Mouse (Mus musculus): ENCODE data around the gene Cxcl9. TPM values are rescaled to one million over a fixed set of nuclear protein-coding genes. Genes with fewer than 3 reads are reported as not detected.
A peak's percentile ranks its signal among the peaks of the same experiment; 100 is the strongest.

Gene Cxcl9
- polyA plus RNA-seq, 1 experiment from 2014 or later: not detected

- no peaks in the 10 kb centered on the region for H3K4me1 ChIP-seq (ENCODE audit: control insufficient read depth, insufficient read depth, low read depth, low read length)
- WGBS: 88% methylated on average over 7 of the region's 7 CpGs
- H3K27ac ChIP-seq (ENCODE audit: low read depth, low read length): no peak overlapping the region
- no peak overlapping the region for H3K4me3 ChIP-seq (ENCODE audit: low read length)
- no peaks in the 10 kb centered on the region for H3K9me3 ChIP-seq (ENCODE audit: control insufficient read depth, low read length)
- ATAC-seq: no peak
- no peak overlapping the region for H3K4me2 ChIP-seq (ENCODE audit: low read length)
- peaks cover 3% of the 10 kb centered on the region; the same call in 1 of the 2 replicates for H3K27me3 ChIP-seq (replicated peaks; ENCODE audit: control insufficient read depth, insufficient read depth, low read length)
- H3K9ac ChIP-seq (ENCODE audit: low read depth, low read length): no peak overlapping the region
- H3K36me3 ChIP-seq (ENCODE audit: control insufficient read depth, insufficient read depth, low read length): no peaks in the 10 kb centered on the region
Observed at GRCm38 (mm10) chr5:92349731-92350130, 21.9 kb upstream of the Cxcl9 start.

- Histone ChIP-seq H3K4me3 (ENCODE audit: low read length) (peak within 1 kb of the TSS; percentile 36), H3K9ac (ENCODE audit: low read depth, low read length) (peak within 1 kb of the TSS; percentile 38; the same call in 1 of the 2 replicates), H3K36me3 (ENCODE audit: control insufficient read depth, insufficient read depth, low read length) (no peaks in the 10 kb centered on the region), H3K4me1 (ENCODE audit: control insufficient read depth, insufficient read depth, low read depth, low read length) (no peaks in the 10 kb centered on the region), H3K27ac (ENCODE audit: low read depth, low read length) (no peak within 1 kb of the TSS), H3K27me3 (replicated peaks; ENCODE audit: control insufficient read depth, insufficient read depth, low read length) (peaks cover 3% of the 10 kb centered on the region; the same call in 1 of the 2 replicates), H3K4me2 (ENCODE audit: low read length) (peak within 1 kb of the TSS; percentile 74), H3K9me3 (ENCODE audit: control insufficient read depth, low read length) (no peaks in the 10 kb centered on the region)
- peak; percentile 76 for ATAC-seq
- WGBS: 17% methylated on average over 14 of the region's 14 CpGs
Observed at GRCm38 (mm10) chr5:92348794-92349413, 21.0 kb upstream of the Cxcl9 start, which contains the start of gene Cxcl10. TSS of gene Cxcl10 (minus strand) at chr5:92348889.

- 83% methylated on average over 8 of the region's 8 CpGs for WGBS
- ATAC-seq: no peak
Observed at GRCm38 (mm10) chr5:92345006-92345405, 17.1 kb upstream of the Cxcl9 start.

GRCm38 (mm10) chr5:92340606-92341005, 12.7 kb upstream of the Cxcl9 start:
- H3K27me3 ChIP-seq (replicated peaks; ENCODE audit: control insufficient read depth, insufficient read depth, low read length): no peaks in the 10 kb centered on the region

More at GRCm38 (mm10) chr5:92345006-92345405, 17.1 kb upstream of the Cxcl9 start:
- Histone ChIP-seq H3K9ac (ENCODE audit: low read depth, low read length) (no peak overlapping the region), H3K4me3 (ENCODE audit: low read length) (no peak overlapping the region), H3K4me1 (ENCODE audit: control insufficient read depth, insufficient read depth, low read depth, low read length) (no peaks in the 10 kb centered on the region), H3K4me2 (ENCODE audit: low read length) (no peak overlapping the region), H3K27ac (ENCODE audit: low read depth, low read length) (no peak overlapping the region), H3K27me3 (replicated peaks; ENCODE audit: control insufficient read depth, insufficient read depth, low read length) (peaks cover 3% of the 10 kb centered on the region; the same call in 1 of the 2 replicates), H3K36me3 (ENCODE audit: control insufficient read depth, insufficient read depth, low read length) (no peaks in the 10 kb centered on the region), H3K9me3 (ENCODE audit: control insufficient read depth, low read length) (no peaks in the 10 kb centered on the region)

GRCm38 (mm10) chr5:92336743-92337142, 8.9 kb upstream of the Cxcl9 start:
- no peaks in the 10 kb centered on the region for H3K4me1 ChIP-seq (ENCODE audit: control insufficient read depth, insufficient read depth, low read depth, low read length)
- no peak overlapping the region for H3K4me2 ChIP-seq (ENCODE audit: low read length)
- H3K36me3 ChIP-seq (ENCODE audit: control insufficient read depth, insufficient read depth, low read length): no peaks in the 10 kb centered on the region
- no peak for ATAC-seq
- H3K27me3 ChIP-seq (replicated peaks; ENCODE audit: control insufficient read depth, insufficient read depth, low read length): no peaks in the 10 kb centered on the region
- H3K9ac ChIP-seq (ENCODE audit: low read depth, low read length): no peak overlapping the region
- H3K27ac ChIP-seq (ENCODE audit: low read depth, low read length): no peak overlapping the region
- WGBS: 86% methylated on average over 3 of the region's 3 CpGs
- no peak overlapping the region for H3K4me3 ChIP-seq (ENCODE audit: low read length)
- H3K9me3 ChIP-seq (ENCODE audit: control insufficient read depth, low read length): no peaks in the 10 kb centered on the region

More at GRCm38 (mm10) chr5:92340606-92341005, 12.7 kb upstream of the Cxcl9 start:
- Histone ChIP-seq H3K4me2 (ENCODE audit: low read length) (no peak overlapping the region), H3K27ac (ENCODE audit: low read depth, low read length) (no peak overlapping the region), H3K4me1 (ENCODE audit: control insufficient read depth, insufficient read depth, low read depth, low read length) (no peaks in the 10 kb centered on the region), H3K4me3 (ENCODE audit: low read length) (no peak overlapping the region), H3K9me3 (ENCODE audit: control insufficient read depth, low read length) (no peaks in the 10 kb centered on the region), H3K36me3 (ENCODE audit: control insufficient read depth, insufficient read depth, low read length) (no peaks in the 10 kb centered on the region), H3K9ac (ENCODE audit: low read depth, low read length) (no peak overlapping the region)
- ATAC-seq: no peak
- 83% methylated on average over 4 of the region's 4 CpGs for WGBS

GRCm38 (mm10) chr5:92332359-92332840, 4.5 kb upstream of the Cxcl9 start:
- Histone ChIP-seq H3K4me1 (ENCODE audit: control insufficient read depth, insufficient read depth, low read depth, low read length) (no peaks in the 10 kb centered on the region), H3K4me2 (ENCODE audit: low read length) (no peak overlapping the region), H3K9ac (ENCODE audit: low read depth, low read length) (no peak overlapping the region), H3K9me3 (ENCODE audit: control insufficient read depth, low read length) (no peaks in the 10 kb centered on the region), H3K36me3 (ENCODE audit: control insufficient read depth, insufficient read depth, low read length) (no peaks in the 10 kb centered on the region), H3K4me3 (ENCODE audit: low read length) (no peak overlapping the region), H3K27ac (ENCODE audit: low read depth, low read length) (no peak overlapping the region), H3K27me3 (replicated peaks; ENCODE audit: control insufficient read depth, insufficient read depth, low read length) (no peaks in the 10 kb centered on the region)
- no peak for ATAC-seq
- 65% methylated on average over 9 of the region's 9 CpGs for WGBS

- no peak for ATAC-seq
- Histone ChIP-seq H3K4me1 (ENCODE audit: control insufficient read depth, insufficient read depth, low read depth, low read length) (no peaks in the 10 kb centered on the region), H3K4me2 (ENCODE audit: low read length) (no peak within 1 kb of the TSS), H3K9ac (ENCODE audit: low read depth, low read length) (no peak within 1 kb of the TSS), H3K36me3 (ENCODE audit: control insufficient read depth, insufficient read depth, low read length) (no peaks in the 10 kb centered on the region), H3K27me3 (replicated peaks; ENCODE audit: control insufficient read depth, insufficient read depth, low read length) (no peaks in the 10 kb centered on the region), H3K4me3 (ENCODE audit: low read length) (no peak within 1 kb of the TSS), H3K9me3 (ENCODE audit: control insufficient read depth, low read length) (no peaks in the 10 kb centered on the region), H3K27ac (ENCODE audit: low read depth, low read length) (no peak within 1 kb of the TSS)
- 95% methylated on average over 17 of the region's 17 CpGs for WGBS
Observed at GRCm38 (mm10) chr5:92331635-92332338, 3.9 kb upstream of the Cxcl9 start, which contains the start of gene Art3. TSS of gene Art3 (plus strand) at chr5:92331827.

GRCm38 (mm10) chr5:92331122-92331521, 3.2 kb upstream of the Cxcl9 start:
- no peak overlapping the region for H3K27ac ChIP-seq (ENCODE audit: low read depth, low read length)
- 92% methylated on average over 12 of the region's 12 CpGs for WGBS
- H3K4me2 ChIP-seq (ENCODE audit: low read length): no peak overlapping the region
- no peaks in the 10 kb centered on the region for H3K9me3 ChIP-seq (ENCODE audit: control insufficient read depth, low read length)
- H3K4me3 ChIP-seq (ENCODE audit: low read length): no peak overlapping the region
- ATAC-seq: no peak
- no peaks in the 10 kb centered on the region for H3K4me1 ChIP-seq (ENCODE audit: control insufficient read depth, insufficient read depth, low read depth, low read length)
- H3K9ac ChIP-seq (ENCODE audit: low read depth, low read length): no peak overlapping the region
- H3K27me3 ChIP-seq (replicated peaks; ENCODE audit: control insufficient read depth, insufficient read depth, low read length): no peaks in the 10 kb centered on the region
- no peaks in the 10 kb centered on the region for H3K36me3 ChIP-seq (ENCODE audit: control insufficient read depth, insufficient read depth, low read length)

GRCm38 (mm10) chr5:92327367-92327766, 512 bp downstream of the Cxcl9 start:
- H3K27ac ChIP-seq (ENCODE audit: low read depth, low read length): no peak overlapping the region
- no peak overlapping the region for H3K4me2 ChIP-seq (ENCODE audit: low read length)
- H3K4me3 ChIP-seq (ENCODE audit: low read length): no peak overlapping the region
- H3K9me3 ChIP-seq (ENCODE audit: control insufficient read depth, low read length): no peaks in the 10 kb centered on the region
- H3K36me3 ChIP-seq (ENCODE audit: control insufficient read depth, insufficient read depth, low read length): no peaks in the 10 kb centered on the region
- no peaks in the 10 kb centered on the region for H3K27me3 ChIP-seq (replicated peaks; ENCODE audit: control insufficient read depth, insufficient read depth, low read length)
- no peaks in the 10 kb centered on the region for H3K4me1 ChIP-seq (ENCODE audit: control insufficient read depth, insufficient read depth, low read depth, low read length)
- 87% methylated on average over 6 of the region's 6 CpGs for WGBS
- ATAC-seq: no peak
- H3K9ac ChIP-seq (ENCODE audit: low read depth, low read length): no peak overlapping the region
